Mouse (Mus musculus): ENCODE data around the gene Tmem29.

GRCm38 (mm10) chrX:150436373-150436772 lies 22.6 kb downstream of the Tmem29 start:
- TF ChIP-seq POLR2A (IDR thresholded peaks at IDR 0.05; ENCODE audit: insufficient read depth, low read depth, low read length) (no peak), EP300 (IDR thresholded peaks at IDR 0.05; ENCODE audit: insufficient read depth, low read depth, low read length) (no peak), CTCF (IDR thresholded peaks at IDR 0.05) (no peak)

Data from heart, adult 2 months (tissue).